Mouse (Mus musculus) thymus, postnatal 4 days (tissue): ENCODE data around the gene Pomt2.

Source experiments
- DNase-seq: peaks from one replicate; pipeline ENCODE4 v3.0.0; 2021

The Pomt2 gene

GRCm38 (mm10) chr12:87121918-87122589 lies 25.7 kb downstream of the Pomt2 start:
- DNase-seq, result no peak

- no peak for DNase-seq
These were observed 40.3 kb downstream of the Pomt2 start for GRCm38 (mm10) chr12:87107357-87107977.

- no peak for DNase-seq
These were observed 43.0 kb downstream of the Pomt2 start for GRCm38 (mm10) chr12:87104796-87105195.

- DNase-seq, result no peak
These were observed 44.3 kb downstream of the Pomt2 start for GRCm38 (mm10) chr12:87103471-87103870.

- no peak for DNase-seq
These were observed 45.6 kb downstream of the Pomt2 start, which contains the start of gene Ngb for GRCm38 (mm10) chr12:87102165-87102631. Gene Ngb (minus strand): TSS chr12:87102539.

- no peak for DNase-seq
These were observed 47.4 kb downstream of the Pomt2 start for GRCm38 (mm10) chr12:87100331-87100730.

GRCm38 (mm10) chr12:87093671-87094070 lies 54.1 kb downstream of the Pomt2 start:
- no peak for DNase-seq

- DNase-seq, result no peak
These were observed 54.5 kb downstream of the Pomt2 start for GRCm38 (mm10) chr12:87093249-87093648.

- peak; percentile 23 for DNase-seq
These were observed 55.9 kb downstream of the Pomt2 start for GRCm38 (mm10) chr12:87091916-87092315.

GRCm38 (mm10) chr12:87089701-87090100 lies 58.1 kb downstream of the Pomt2 start:
- no peak for DNase-seq

GRCm38 (mm10) chr12:87089255-87089654 lies 58.5 kb downstream of the Pomt2 start:
- DNase-seq, result no peak

GRCm38 (mm10) chr12:87088331-87088730 lies 59.4 kb downstream of the Pomt2 start:
- peak; percentile 59 for DNase-seq

GRCm38 (mm10) chr12:87087236-87087635 lies 60.5 kb downstream of the Pomt2 start:
- no peak for DNase-seq

GRCm38 (mm10) chr12:87082797-87083196 lies 65.0 kb downstream of the Pomt2 start:
- no peak for DNase-seq

- no peak for DNase-seq
These were observed 71.2 kb downstream of the Pomt2 start for GRCm38 (mm10) chr12:87076610-87077009.

- no peak for DNase-seq
These were observed 77.2 kb downstream of the Pomt2 start for GRCm38 (mm10) chr12:87070520-87070919.

GRCm38 (mm10) chr12:87066429-87066828 lies 81.3 kb downstream of the Pomt2 start:
- DNase-seq, result no peak

- no peak for DNase-seq
These were observed 82.3 kb downstream of the Pomt2 start for GRCm38 (mm10) chr12:87065446-87065845.

GRCm38 (mm10) chr12:87057066-87057465 lies 90.7 kb downstream of the Pomt2 start:
- DNase-seq, result no peak
